Mouse (Mus musculus): Measurements from ENCODE around the gene Smim14.

DNA sequence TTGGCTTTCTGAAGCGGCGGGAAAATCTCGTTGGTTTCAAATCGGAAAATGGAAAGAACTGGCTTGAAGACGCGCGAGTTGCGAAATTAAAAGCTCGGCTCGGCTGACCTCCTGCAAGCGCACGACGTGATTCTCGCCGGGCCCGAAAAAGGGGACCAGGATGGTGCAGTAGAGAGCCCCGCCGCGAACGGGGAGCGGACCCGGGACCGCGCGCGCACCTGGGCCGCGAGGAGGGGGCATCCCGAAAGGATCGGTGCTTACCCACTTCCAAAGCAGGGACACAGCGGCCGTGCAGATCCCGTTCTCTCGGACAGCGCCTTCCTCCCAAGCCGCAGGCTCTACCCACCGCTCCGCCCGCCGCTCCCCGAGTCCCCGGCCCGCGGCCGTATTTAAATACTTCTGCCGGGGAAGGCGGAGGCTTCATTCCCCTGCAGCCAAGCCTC lies 101.6 kb downstream of the Smim14 start:
- TF ChIP-seq CTCF (IDR thresholded peaks at IDR 0.05; ENCODE audit: insufficient read depth, low read depth, low read length) (no peak), POLR2A (IDR thresholded peaks at IDR 0.05; ENCODE audit: insufficient read depth, low read depth, low read length) (no peak; the same call in none of the 2 replicates)

Measured in olfactory bulb, adult 2 months (tissue).